Mouse (Mus musculus): ENCODE results near the gene Gpr182. TPM values are rescaled to one million over a fixed set of nuclear protein-coding genes. Genes with fewer than 3 reads are reported as not detected.

The Gpr182 gene
- polyA plus RNA-seq, 1 experiment from 2014 or later: 0.43 TPM

DNA sequence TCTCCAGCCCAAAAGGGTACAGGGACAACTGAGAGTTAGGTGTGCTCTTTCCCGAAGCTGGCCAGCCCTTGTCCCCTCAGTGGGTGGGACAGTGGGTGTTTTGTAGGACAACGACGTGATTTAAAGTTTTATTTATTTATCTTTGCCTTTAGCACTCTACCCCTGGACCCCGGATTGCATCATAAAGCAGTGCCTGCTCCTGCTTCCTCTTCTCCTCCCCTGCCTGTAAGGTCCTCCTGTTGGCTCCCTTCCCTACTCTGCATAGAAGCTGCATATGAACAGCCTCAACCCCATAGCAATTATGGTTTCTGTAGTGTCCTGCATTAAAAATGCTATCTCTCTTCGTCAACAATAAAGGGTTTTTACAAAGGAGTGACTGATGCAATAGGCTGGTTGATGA, 20.1 kb downstream of the Gpr182 start:
- WGBS: 45% methylated on average over 5 of the region's 5 CpGs
- no peak for DNase-seq (ENCODE audit: low spot score)
- H3K4me2 ChIP-seq (ENCODE audit: low read depth, low read length, severe bottlenecking): no peak overlapping the region

DNA sequence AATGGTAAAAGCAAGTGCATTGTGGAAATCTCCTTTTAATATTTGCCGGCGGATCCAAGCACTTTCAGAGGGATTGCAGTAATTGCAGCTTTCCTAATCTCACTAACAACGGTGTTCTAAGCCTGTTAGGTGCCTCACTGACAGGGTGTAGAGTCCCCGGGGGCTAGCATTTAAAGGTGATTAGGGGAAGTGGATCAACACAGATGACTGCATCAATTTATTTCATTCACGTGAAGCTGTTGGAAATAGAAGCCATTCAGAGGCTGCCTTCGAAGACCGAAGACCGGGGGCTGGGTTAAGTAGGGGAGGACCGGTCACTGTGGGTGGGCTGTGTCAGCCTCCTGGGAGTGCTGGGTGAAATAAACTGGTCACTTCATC, 20.6 kb downstream of the Gpr182 start:
- no peak overlapping the region for H3K4me3 ChIP-seq (ENCODE audit: low read depth, low read length)
- no peak overlapping the region for H3K9ac ChIP-seq (ENCODE audit: low read length)
- peaks cover 3% of the 10 kb centered on the region; the same call in 1 of the 2 replicates for H3K4me1 ChIP-seq (replicated peaks; ENCODE audit: control insufficient read depth, insufficient read depth, low read length)
- H3K36me3 ChIP-seq (ENCODE audit: control insufficient read depth, insufficient read depth, low read length): no peaks in the 10 kb centered on the region
- WGBS: 12% methylated on average over 9 of the region's 9 CpGs
- no peak overlapping the region for H3K27ac ChIP-seq (ENCODE audit: low read depth, low read length)
- H3K4me2 ChIP-seq (ENCODE audit: low read depth, low read length, severe bottlenecking): no peak overlapping the region
- H3K9me3 ChIP-seq (ENCODE audit: control insufficient read depth, low read length): no peaks in the 10 kb centered on the region
- ATAC-seq (replicated peaks; ENCODE audit: low FRiP score) (no peak; the same call in 1 of the 2 replicates), DNase-seq (ENCODE audit: low spot score) (no peak)
- peaks cover 17% of the 10 kb centered on the region for H3K27me3 ChIP-seq (ENCODE audit: control insufficient read depth, insufficient read depth, low read length)

More for the DNA sequence above, 20.1 kb downstream of the Gpr182 start:
- H3K27me3 ChIP-seq (ENCODE audit: control insufficient read depth, insufficient read depth, low read length): peaks cover 17% of the 10 kb centered on the region
- H3K27ac ChIP-seq (ENCODE audit: low read depth, low read length): no peak overlapping the region
- H3K4me3 ChIP-seq (ENCODE audit: low read depth, low read length): no peak overlapping the region
- no peak for ATAC-seq (replicated peaks; ENCODE audit: low FRiP score)
- H3K4me1 ChIP-seq (replicated peaks; ENCODE audit: control insufficient read depth, insufficient read depth, low read length): peaks cover 3% of the 10 kb centered on the region; the same call in 1 of the 2 replicates
- no peaks in the 10 kb centered on the region for H3K9me3 ChIP-seq (ENCODE audit: control insufficient read depth, low read length)
- no peaks in the 10 kb centered on the region for H3K36me3 ChIP-seq (ENCODE audit: control insufficient read depth, insufficient read depth, low read length)
- no peak overlapping the region for H3K9ac ChIP-seq (ENCODE audit: low read length)

DNA sequence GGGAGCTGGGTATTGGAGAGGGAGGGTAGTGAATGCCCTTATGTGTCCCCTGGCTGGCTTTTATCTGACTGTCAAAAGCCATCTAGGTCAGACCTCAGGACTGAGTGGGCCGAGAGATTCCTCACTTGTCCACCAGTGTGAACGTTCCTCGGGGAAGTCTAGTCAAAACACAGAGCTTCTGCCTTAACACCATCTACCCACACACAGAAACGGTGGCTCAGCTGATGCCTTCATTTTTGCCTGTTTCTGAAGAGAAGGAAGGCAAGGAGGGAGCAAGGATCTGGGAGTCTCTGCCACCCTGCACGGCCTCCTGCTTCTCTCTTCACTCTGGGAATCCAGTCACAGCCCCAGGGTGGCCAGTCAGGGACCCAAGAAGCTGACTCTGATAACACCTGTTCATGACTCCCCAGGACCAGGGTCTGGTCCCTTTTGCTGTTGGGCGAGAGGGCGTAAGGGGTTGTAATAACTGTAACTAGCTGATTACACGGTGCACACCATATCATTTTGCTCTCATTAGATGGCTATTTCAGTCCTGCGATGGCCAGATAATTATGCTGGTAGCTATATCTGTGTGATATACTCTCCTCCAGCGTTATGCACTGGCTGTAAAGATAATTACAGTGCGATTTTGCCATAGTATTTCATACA, 21.1 kb downstream of the Gpr182 start:
- Histone ChIP-seq H3K4me3 (ENCODE audit: low read depth, low read length) (no peak overlapping the region), H3K27me3 (ENCODE audit: control insufficient read depth, insufficient read depth, low read length) (peaks cover 17% of the 10 kb centered on the region)
- 59% methylated on average over 11 of the region's 11 CpGs for WGBS

DNA sequence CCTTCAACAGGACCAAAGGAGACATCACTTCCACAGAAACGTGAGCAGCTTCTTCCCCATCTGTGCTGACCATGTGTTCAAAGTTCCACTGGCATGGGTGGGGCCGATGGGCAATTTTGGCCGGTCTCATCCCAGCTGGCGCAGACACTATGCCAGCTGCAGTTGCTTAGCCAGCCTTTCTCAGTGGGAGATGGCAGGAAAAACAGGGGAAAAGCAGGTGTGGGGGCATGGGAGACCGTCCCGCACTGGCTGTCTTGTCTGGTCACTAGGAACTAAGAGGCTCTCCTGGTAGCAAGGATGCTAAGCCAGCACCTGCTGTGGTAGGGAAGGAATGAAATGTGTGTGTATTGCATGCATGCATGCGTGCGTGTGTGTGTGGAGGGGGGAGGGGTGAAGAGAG, 23.1 kb downstream of the Gpr182 start:
- H3K4me3 ChIP-seq (ENCODE audit: low read depth, low read length): no peak overlapping the region
- H3K27ac ChIP-seq (ENCODE audit: low read depth, low read length): no peak overlapping the region
- peaks cover 17% of the 10 kb centered on the region for H3K27me3 ChIP-seq (ENCODE audit: control insufficient read depth, insufficient read depth, low read length)
- H3K9me3 ChIP-seq (ENCODE audit: control insufficient read depth, low read length): no peaks in the 10 kb centered on the region
- H3K9ac ChIP-seq (ENCODE audit: low read length): no peak overlapping the region
- ATAC-seq (replicated peaks; ENCODE audit: low FRiP score) (no peak), DNase-seq (ENCODE audit: low spot score) (no peak)
- H3K36me3 ChIP-seq (ENCODE audit: control insufficient read depth, insufficient read depth, low read length): no peaks in the 10 kb centered on the region
- H3K4me1 ChIP-seq (replicated peaks; ENCODE audit: control insufficient read depth, insufficient read depth, low read length): peaks cover 3% of the 10 kb centered on the region; the same call in 1 of the 2 replicates
- H3K4me2 ChIP-seq (ENCODE audit: low read depth, low read length, severe bottlenecking): no peak overlapping the region
- WGBS: 85% methylated on average over 8 of the region's 8 CpGs

More for the DNA sequence above, 21.1 kb downstream of the Gpr182 start:
- H3K4me1 ChIP-seq (replicated peaks; ENCODE audit: control insufficient read depth, insufficient read depth, low read length): peaks cover 3% of the 10 kb centered on the region; the same call in 1 of the 2 replicates
- ATAC-seq (replicated peaks; ENCODE audit: low FRiP score) (no peak), DNase-seq (ENCODE audit: low spot score) (no peak)
- H3K9ac ChIP-seq (ENCODE audit: low read length): no peak overlapping the region
- no peak overlapping the region for H3K27ac ChIP-seq (ENCODE audit: low read depth, low read length)
- no peaks in the 10 kb centered on the region for H3K9me3 ChIP-seq (ENCODE audit: control insufficient read depth, low read length)
- H3K4me2 ChIP-seq (ENCODE audit: low read depth, low read length, severe bottlenecking): no peak overlapping the region
- H3K36me3 ChIP-seq (ENCODE audit: control insufficient read depth, insufficient read depth, low read length): no peaks in the 10 kb centered on the region

DNA sequence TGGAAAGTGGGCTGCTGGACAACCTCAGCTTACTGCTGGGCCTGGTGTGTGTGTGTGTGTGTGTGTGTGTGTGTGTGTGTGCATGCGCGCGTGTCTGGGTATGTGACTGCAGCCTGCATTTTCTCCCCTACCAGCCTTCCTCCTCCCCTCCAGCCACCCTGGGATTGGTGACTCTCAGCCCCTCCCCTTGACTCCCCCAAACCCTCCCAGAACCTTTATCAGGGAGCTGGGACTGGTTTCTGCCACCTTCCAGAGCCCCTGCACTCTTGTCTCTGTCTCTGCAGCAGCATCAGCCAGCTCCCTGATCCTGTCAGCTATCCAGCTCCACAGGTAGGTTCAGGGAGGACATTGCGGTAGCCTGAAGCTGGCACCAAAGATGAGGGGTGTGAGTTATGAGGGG, 26.4 kb downstream of the Gpr182 start:
- Histone ChIP-seq H3K27ac (ENCODE audit: low read depth, low read length) (no peak overlapping the region), H3K4me3 (ENCODE audit: low read depth, low read length) (no peak overlapping the region), H3K4me1 (replicated peaks; ENCODE audit: control insufficient read depth, insufficient read depth, low read length) (peaks cover 15% of the 10 kb centered on the region; the same call in 1 of the 2 replicates), H3K36me3 (ENCODE audit: control insufficient read depth, insufficient read depth, low read length) (no peaks in the 10 kb centered on the region), H3K9ac (ENCODE audit: low read length) (no peak overlapping the region), H3K27me3 (ENCODE audit: control insufficient read depth, insufficient read depth, low read length) (peaks cover 22% of the 10 kb centered on the region), H3K9me3 (ENCODE audit: control insufficient read depth, low read length) (no peaks in the 10 kb centered on the region), H3K4me2 (ENCODE audit: low read depth, low read length, severe bottlenecking) (no peak overlapping the region)
- ATAC-seq (replicated peaks; ENCODE audit: low FRiP score) (no peak), DNase-seq (ENCODE audit: low spot score) (no peak)
- WGBS: 88% methylated on average over 4 of the region's 4 CpGs

DNA sequence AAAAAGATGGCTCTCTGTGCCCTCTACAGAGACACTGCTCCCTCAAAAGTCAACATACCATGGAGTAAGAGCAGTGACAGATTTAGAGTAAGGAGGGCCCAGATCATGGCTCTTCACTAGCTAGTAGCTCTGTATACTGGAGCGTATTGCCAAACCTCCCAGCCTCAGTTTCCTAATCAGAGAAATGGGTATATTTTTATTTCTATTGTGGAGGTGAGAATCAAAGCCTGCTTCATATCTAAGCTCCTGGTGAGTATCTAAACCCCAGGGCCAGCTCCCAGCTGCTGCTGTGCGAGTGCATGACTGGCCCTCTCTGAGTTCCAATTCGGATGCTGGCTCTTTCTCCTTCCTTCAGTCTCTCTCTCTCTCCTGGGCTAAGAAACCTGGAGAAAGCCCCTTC, 27.4 kb downstream of the Gpr182 start, which contains the start of gene Tac2:
Tac2 (plus strand) TSS at position 301 of the 400 bp plus-strand sequence.
- no peak within 1 kb of the TSS for H3K9ac ChIP-seq (ENCODE audit: low read length)
- peaks cover 18% of the 10 kb centered on the region for H3K27me3 ChIP-seq (ENCODE audit: control insufficient read depth, insufficient read depth, low read length)
- no peak within 1 kb of the TSS for H3K4me3 ChIP-seq (ENCODE audit: low read depth, low read length)
- H3K4me1 ChIP-seq (replicated peaks; ENCODE audit: control insufficient read depth, insufficient read depth, low read length): peaks cover 13% of the 10 kb centered on the region; the same call in 1 of the 2 replicates
- no peaks in the 10 kb centered on the region for H3K36me3 ChIP-seq (ENCODE audit: control insufficient read depth, insufficient read depth, low read length)
- DNase-seq (ENCODE audit: low spot score): no peak
- ATAC-seq (replicated peaks; ENCODE audit: low FRiP score): no peak
- no peak within 1 kb of the TSS for H3K27ac ChIP-seq (ENCODE audit: low read depth, low read length)
- no peaks in the 10 kb centered on the region for H3K9me3 ChIP-seq (ENCODE audit: control insufficient read depth, low read length)
- whole genome bisulfite sequencing: 83% methylated on average over 3 of the region's 3 CpGs
- H3K4me2 ChIP-seq (ENCODE audit: low read depth, low read length, severe bottlenecking): no peak within 1 kb of the TSS

DNA sequence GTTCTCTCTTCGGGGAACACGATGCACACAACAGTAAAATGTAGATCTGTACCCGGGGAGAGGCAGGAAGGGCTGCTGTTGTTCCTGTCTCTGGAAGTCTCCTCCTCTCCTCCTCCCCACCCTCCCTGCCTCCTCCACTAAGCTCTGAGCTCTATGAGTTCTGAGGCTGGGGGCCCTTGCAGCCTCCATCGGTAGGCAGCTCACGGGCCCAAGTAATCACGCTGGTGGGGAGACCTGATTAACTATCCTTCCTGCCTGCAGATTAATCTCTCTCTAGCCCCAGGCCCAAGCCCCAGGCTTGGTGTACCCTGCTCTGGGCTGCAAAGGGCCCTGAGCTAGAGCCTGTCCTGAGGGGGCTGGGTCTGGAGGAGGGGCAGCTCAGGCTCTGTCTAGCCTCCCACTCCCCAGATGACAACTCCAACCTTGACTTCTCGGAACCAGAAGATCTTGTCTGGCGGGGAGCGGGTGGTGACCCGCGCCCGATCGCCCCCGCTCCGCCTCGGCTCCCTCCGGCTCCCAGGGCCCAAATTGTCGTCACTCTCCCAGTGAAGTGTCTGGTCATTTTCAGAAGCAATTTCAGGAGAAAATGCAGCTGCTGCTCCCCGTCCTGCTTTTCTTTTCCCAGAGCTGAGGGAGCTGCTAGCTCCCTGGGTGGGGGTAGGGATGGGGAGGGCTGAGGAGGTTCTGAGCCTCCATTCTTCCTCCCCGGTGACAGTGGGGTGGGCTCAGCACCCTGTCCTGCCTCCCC, 29.7 kb downstream of the Gpr182 start:
- Histone ChIP-seq H3K9me3 (ENCODE audit: control insufficient read depth, low read length) (no peaks in the 10 kb centered on the region), H3K27ac (ENCODE audit: low read depth, low read length) (no peak overlapping the region), H3K4me3 (ENCODE audit: low read depth, low read length) (no peak overlapping the region), H3K4me2 (ENCODE audit: low read depth, low read length, severe bottlenecking) (peak overlapping the region; percentile 8; the same call in 1 of the 2 replicates), H3K27me3 (ENCODE audit: control insufficient read depth, insufficient read depth, low read length) (peaks cover 7% of the 10 kb centered on the region), H3K36me3 (ENCODE audit: control insufficient read depth, insufficient read depth, low read length) (no peaks in the 10 kb centered on the region), H3K9ac (ENCODE audit: low read length) (peak overlapping the region; percentile 35), H3K4me1 (replicated peaks; ENCODE audit: control insufficient read depth, insufficient read depth, low read length) (peaks cover 13% of the 10 kb centered on the region; the same call in 1 of the 2 replicates)
- WGBS: 14% methylated on average over 20 of the region's 20 CpGs
- no peak for DNase-seq (ENCODE audit: low spot score)
- ATAC-seq (replicated peaks; ENCODE audit: low FRiP score): no peak

DNA sequence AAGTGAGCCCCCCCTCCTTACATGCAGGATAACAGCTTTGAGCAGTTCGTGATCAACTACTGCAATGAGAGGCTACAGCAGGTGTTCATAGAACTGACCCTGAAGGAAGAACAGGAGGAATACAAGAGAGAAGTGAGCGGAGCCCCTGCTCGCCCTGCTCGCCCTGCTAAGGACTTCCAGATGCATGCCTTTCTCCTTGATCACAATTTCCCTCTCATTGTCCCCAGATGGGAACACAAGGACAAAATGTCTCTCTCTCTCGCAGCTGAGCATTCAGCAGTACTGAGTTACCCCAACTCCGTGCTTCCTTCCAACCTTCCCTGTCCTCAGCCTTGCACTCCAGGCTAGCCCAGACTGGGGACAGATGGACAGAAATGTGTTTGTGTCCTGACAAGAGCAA, 38.8 kb downstream of the Gpr182 start:
- peak; percentile 39 for DNase-seq (ENCODE audit: low spot score)

More for the DNA sequence above, 38.8 kb downstream of the Gpr182 start:
- no peak for ATAC-seq (replicated peaks; ENCODE audit: low FRiP score)
- no peak overlapping the region for H3K27ac ChIP-seq (ENCODE audit: low read depth, low read length)
- no peak overlapping the region for H3K4me3 ChIP-seq (ENCODE audit: low read depth, low read length)
- 76% methylated on average over 6 of the region's 6 CpGs for WGBS
- no peaks in the 10 kb centered on the region for H3K27me3 ChIP-seq (ENCODE audit: control insufficient read depth, insufficient read depth, low read length)
- no peak overlapping the region for H3K4me2 ChIP-seq (ENCODE audit: low read depth, low read length, severe bottlenecking)
- no peaks in the 10 kb centered on the region for H3K36me3 ChIP-seq (ENCODE audit: control insufficient read depth, insufficient read depth, low read length)
- H3K9ac ChIP-seq (ENCODE audit: low read length): no peak overlapping the region
- no peaks in the 10 kb centered on the region for H3K9me3 ChIP-seq (ENCODE audit: control insufficient read depth, low read length)
- no peaks in the 10 kb centered on the region for H3K4me1 ChIP-seq (replicated peaks; ENCODE audit: control insufficient read depth, insufficient read depth, low read length)
